22 mouse cellular contexts compared by ENCODE assay signal in the genomic region with DNA sequence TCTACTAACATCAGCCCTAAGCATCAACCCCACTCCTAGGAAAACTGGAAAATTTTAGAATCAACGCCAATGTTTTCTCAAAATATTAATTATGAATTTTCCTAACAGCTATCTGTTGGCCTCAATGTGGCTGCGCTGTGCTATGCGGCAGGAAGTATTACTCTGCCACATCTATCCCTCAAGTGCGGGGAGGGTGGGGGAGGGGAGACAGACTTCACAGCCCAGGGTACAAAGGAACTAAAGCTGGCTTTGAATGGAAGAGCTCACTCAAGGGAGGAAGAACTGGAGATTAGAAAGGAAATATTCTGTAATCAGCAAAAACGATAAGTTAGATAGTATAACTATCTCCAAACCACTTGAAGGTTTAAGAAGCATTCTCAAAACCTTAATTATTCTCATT.
DNase-seq lines count a peak whose midpoint lies in the region; ATAC-seq lines count a peak whose summit lies in the region.
"Had no signal": no experiment of that assay in that cellular context is flagged by ENCODE, and none has a peak within 500 bp of the region (broad histone marks: within the 10 kb centered on the region; RNA-seq: fewer than 3 reads in every experiment).

No protein-coding gene starts in this region.

- peak overlapping the region; percentile 38 for H3K4me3 ChIP-seq in megakaryocyte, embryonic 14.5 days (replicated peaks)
- H3K4me3 ChIP-seq: gastrocnemius, adult 2 months; hindbrain, embryonic 12.5 days; left cerebral cortex, adult 2 months; liver, embryonic 15.5 days; lung, embryonic 15.5 days had no signal

- H3K9me3 ChIP-seq in megakaryocyte, embryonic 14.5 days, result no peaks in the 10 kb centered on the region
- H3K9me3 ChIP-seq: G1E; hindbrain, embryonic 12.5 days; liver, embryonic 15.5 days; lung, embryonic 15.5 days had no signal

- peak; percentile 19 for DNase-seq in embryo, embryonic 10.5 days (ENCODE audit: low spot score)
- no peak for DNase-seq in embryo, embryonic 11 days
- peak; percentile 6 for DNase-seq in thymus, postnatal 14 days
- DNase-seq in thymus, postnatal 10 days (ENCODE audit: low spot score in 2 of 2), result no peak
- DNase-seq in left cerebral cortex, adult 11 months (ENCODE audit: low spot score), result no peak
- DNase-seq: adrenal gland, adult 2 months; cerebellum, adult 11-12 months; cerebellum, postnatal 14 days; gastrocnemius, adult 2 months; kidney, adult 11 months; layer of hippocampus, adult 9-11 months; lung, postnatal 36 days; thymus, postnatal 36 days had no signal

- H3K36me3 ChIP-seq in megakaryocyte, embryonic 14.5 days (replicated peaks; ENCODE audit: low read length), result peaks cover 78% of the 10 kb centered on the region
- H3K36me3 ChIP-seq: hindbrain, embryonic 12.5 days; lung, embryonic 15.5 days had no signal

- no peaks in the 10 kb centered on the region for H3K27me3 ChIP-seq in megakaryocyte, embryonic 14.5 days (replicated peaks)
- H3K27me3 ChIP-seq: CH12.LX; hindbrain, embryonic 12.5 days; liver, embryonic 15.5 days; lung, embryonic 15.5 days; Patski had no signal

- H3K4me1 ChIP-seq in megakaryocyte, embryonic 14.5 days, result peaks cover 70% of the 10 kb centered on the region
- H3K4me1 ChIP-seq: hindbrain, embryonic 12.5 days had no signal

- no peak for ATAC-seq in megakaryocyte, adult 5-6 weeks (ENCODE audit: poor library complexity, severe bottlenecking)
- ATAC-seq: Patski had no signal

Comparison
In these comparisons a context has a peak if more than half of its experiments do, and no peak if none do; other contexts are left out.
1. DNase-seq: peak in embryo, embryonic 10.5 days (single experiment) and thymus, postnatal 14 days (single experiment); none in embryo, embryonic 11 days (single experiment), thymus, postnatal 10 days (0 of 2) and left cerebral cortex, adult 11 months (single experiment).